11 mouse cellular contexts compared by ENCODE assay signal in genomic region chr9:114921352-114922081, GRCm38 (mm10). TPM values are rescaled to one million over a fixed set of nuclear protein-coding genes. Genes with fewer than 3 reads are reported as not detected.
A peak's percentile ranks its signal among the peaks of the same experiment; 100 is the strongest.
DNase-seq lines count a peak whose midpoint lies in the region; ATAC-seq and TF ChIP-seq lines count a peak whose summit lies in the region.
"Had no signal": no experiment of that assay in that cellular context is flagged by ENCODE, and none has a peak within 500 bp of the region (broad histone marks: within the 10 kb centered on the region; RNA-seq: fewer than 3 reads in every experiment).

No protein-coding gene starts in this region.

- H3K27me3 ChIP-seq in limb, embryonic 14.5 days (ENCODE audit: control insufficient read depth, insufficient read depth, low read length): no peaks in the 10 kb centered on the region
- no peaks in the 10 kb centered on the region for H3K27me3 ChIP-seq in limb, embryonic 10.5 days (ENCODE audit: low read depth, poor library complexity, severe bottlenecking)
- H3K27me3 ChIP-seq in embryonic facial prominence, embryonic 14.5 days (replicated peaks; ENCODE audit: control insufficient read depth, insufficient read depth, low read length): no peaks in the 10 kb centered on the region
- H3K27me3 ChIP-seq in lung, embryonic 14.5 days (ENCODE audit: insufficient read depth, low read length): no peaks in the 10 kb centered on the region
- no peaks in the 10 kb centered on the region for H3K27me3 ChIP-seq in forebrain, embryonic 13.5 days
- H3K27me3 ChIP-seq: limb, embryonic 15.5 days had no signal

- H3K9ac ChIP-seq in limb, embryonic 14.5 days (ENCODE audit: low read depth, low read length, severe bottlenecking): 0 out of 2 replicates have a peak overlapping the region, but pooled peaks have one; percentile 2
- H3K9ac ChIP-seq in embryonic facial prominence, embryonic 14.5 days (ENCODE audit: low read depth, low read length): no peak overlapping the region
- no peak overlapping the region for H3K9ac ChIP-seq in lung, embryonic 14.5 days
- no peak overlapping the region for H3K9ac ChIP-seq in forebrain, embryonic 13.5 days
- H3K9ac ChIP-seq: limb, embryonic 15.5 days had no signal

- TF ChIP-seq POLR2A in limb, embryonic 14.5 days (IDR thresholded peaks at IDR 0.05; ENCODE audit: borderline replicate concordance, extremely low read depth, insufficient read depth, insufficient read length): no peak

- ATAC-seq in limb, embryonic 14.5 days (ENCODE audit: low FRiP score, low read depth): no peak
- peak; percentile 20 for ATAC-seq in embryonic facial prominence, embryonic 14.5 days (ENCODE audit: low read depth)
- no peak for ATAC-seq in lung, embryonic 14.5 days (ENCODE audit: insufficient read depth)
- no peak for ATAC-seq in forebrain, embryonic 13.5 days
- ATAC-seq: hindbrain, embryonic 16.5 days had no signal

- H3K36me3 ChIP-seq in limb, embryonic 14.5 days (ENCODE audit: control insufficient read depth, insufficient read depth, low read length): peaks cover 12% of the 10 kb centered on the region
- peaks cover 15% of the 10 kb centered on the region for H3K36me3 ChIP-seq in limb, embryonic 10.5 days
- peaks cover 5% of the 10 kb centered on the region for H3K36me3 ChIP-seq in embryonic facial prominence, embryonic 14.5 days (ENCODE audit: control insufficient read depth, insufficient read depth, low read length)
- H3K36me3 ChIP-seq in lung, embryonic 14.5 days (ENCODE audit: insufficient read depth): peaks cover 4% of the 10 kb centered on the region; the same call in 1 of the 2 replicates
- peaks cover 9% of the 10 kb centered on the region; the same call in 1 of the 2 replicates for H3K36me3 ChIP-seq in forebrain, embryonic 13.5 days (ENCODE audit: poor library complexity, severe bottlenecking)

- no peaks in the 10 kb centered on the region for H3K9me3 ChIP-seq in limb, embryonic 14.5 days (ENCODE audit: control insufficient read depth, low read length)
- no peaks in the 10 kb centered on the region for H3K9me3 ChIP-seq in limb, embryonic 10.5 days (replicated peaks)
- H3K9me3 ChIP-seq in embryonic facial prominence, embryonic 14.5 days (ENCODE audit: control insufficient read depth, low read length): no peaks in the 10 kb centered on the region
- no peaks in the 10 kb centered on the region for H3K9me3 ChIP-seq in lung, embryonic 14.5 days (ENCODE audit: low read depth, low read length)
- no peaks in the 10 kb centered on the region for H3K9me3 ChIP-seq in forebrain, embryonic 13.5 days (replicated peaks)
- H3K9me3 ChIP-seq: limb, embryonic 15.5 days had no signal

- WGBS in limb, embryonic 14.5 days: 94% methylated on average over 2 of the region's 2 CpGs
- WGBS in limb, embryonic 10.5 days: 92% methylated on average over 2 of the region's 2 CpGs
- WGBS in embryonic facial prominence, embryonic 14.5 days: 74% methylated on average over 2 of the region's 2 CpGs
- WGBS in lung, embryonic 14.5 days: 89% methylated on average over 2 of the region's 2 CpGs
- 86% methylated on average over 2 of the region's 2 CpGs for WGBS in forebrain, embryonic 13.5 days

- DNase-seq in cerebellum, adult 9-10 months: peak; percentile 41
- DNase-seq in cerebellum, postnatal 4 days (ENCODE audit: low spot score in 2 of 2): no peak
- no peak for DNase-seq in limb, embryonic 14.5 days (ENCODE audit: low spot score)
- no peak for DNase-seq in limb, embryonic 10.5 days (ENCODE audit: low spot score)
- DNase-seq in embryonic facial prominence, embryonic 14.5 days (ENCODE audit: low spot score): peak; percentile 60
- DNase-seq in lung, embryonic 14.5 days: peak; percentile 19
- no peak for DNase-seq in layer of hippocampus, adult 8-10 months (ENCODE audit: low spot score in 2 of 2)

- peaks cover 5% of the 10 kb centered on the region; the same call in 1 of the 2 replicates for H3K4me1 ChIP-seq in limb, embryonic 14.5 days (ENCODE audit: control insufficient read depth, insufficient read depth, low read length)
- H3K4me1 ChIP-seq in limb, embryonic 10.5 days: peaks cover 7% of the 10 kb centered on the region
- no peaks in the 10 kb centered on the region; the same call in 1 of the 2 replicates for H3K4me1 ChIP-seq in embryonic facial prominence, embryonic 14.5 days (ENCODE audit: control insufficient read depth, insufficient read depth, low read length)
- no peaks in the 10 kb centered on the region for H3K4me1 ChIP-seq in lung, embryonic 14.5 days (ENCODE audit: insufficient read depth)
- 0 out of 2 replicates have a peak, but pooled peaks cover 8% of the 10 kb centered on the region for H3K4me1 ChIP-seq in forebrain, embryonic 13.5 days

- no peak overlapping the region for H3K27ac ChIP-seq in limb, embryonic 14.5 days (replicated peaks; ENCODE audit: low read depth, low read length)
- no peak overlapping the region for H3K27ac ChIP-seq in limb, embryonic 10.5 days
- H3K27ac ChIP-seq in embryonic facial prominence, embryonic 14.5 days (replicated peaks; ENCODE audit: low read depth, low read length): no peak overlapping the region
- no peak overlapping the region for H3K27ac ChIP-seq in lung, embryonic 14.5 days (ENCODE audit: low read depth)
- H3K27ac ChIP-seq in forebrain, embryonic 13.5 days: no peak overlapping the region
- H3K27ac ChIP-seq: limb, embryonic 15.5 days had no signal

- no peak overlapping the region for H3K4me3 ChIP-seq in limb, embryonic 14.5 days (replicated peaks; ENCODE audit: low read length)
- H3K4me3 ChIP-seq in limb, embryonic 10.5 days: no peak overlapping the region
- H3K4me3 ChIP-seq in embryonic facial prominence, embryonic 14.5 days (ENCODE audit: low read depth, low read length): no peak overlapping the region
- no peak overlapping the region for H3K4me3 ChIP-seq in lung, embryonic 14.5 days (ENCODE audit: low read depth, low read length)
- H3K4me3 ChIP-seq in forebrain, embryonic 13.5 days: no peak overlapping the region
- H3K4me3 ChIP-seq: limb, embryonic 15.5 days; myocyte had no signal

- no peak overlapping the region for H3K4me2 ChIP-seq in limb, embryonic 14.5 days (replicated peaks; ENCODE audit: low read depth, low read length, severe bottlenecking)
- H3K4me2 ChIP-seq in embryonic facial prominence, embryonic 14.5 days (ENCODE audit: low read depth, low read length): no peak overlapping the region
- no peak overlapping the region for H3K4me2 ChIP-seq in lung, embryonic 14.5 days
- H3K4me2 ChIP-seq in forebrain, embryonic 13.5 days: no peak overlapping the region
- H3K4me2 ChIP-seq: limb, embryonic 15.5 days had no signal

- TF ChIP-seq CTCF in lung, embryonic 14.5 days (IDR thresholded peaks at IDR 0.05; ENCODE audit: low read depth): no peak

RNA-seq across cellular contexts. Expression of gene Gpd1l, which starts 12.3 kb away (rescaled TPM):
- 11.1 and 11.5 TPM in 2 replicates for polyA plus RNA-seq in limb, embryonic 14.5 days (2012; rRNA removed)
- 6.4 and 6.5 TPM in 2 replicates for polyA plus RNA-seq in limb, embryonic 14.5 days (2014; fragmentation: Nextera tagmentation; extraction: Ambion mirVana)
- polyA plus RNA-seq in limb, embryonic 10.5 days (2016; fragmentation: Nextera tagmentation; extraction: Ambion mirVana): 10.6 and 12.6 TPM in 2 replicates
- polyA plus RNA-seq in embryonic facial prominence, embryonic 14.5 days (2014; fragmentation: Nextera tagmentation; extraction: Ambion mirVana): 9.1 and 10.3 TPM in 2 replicates
- 13.0 and 13.9 TPM in 2 replicates for polyA plus RNA-seq in lung, embryonic 14.5 days (2014; fragmentation: Nextera tagmentation; extraction: Ambion mirVana)
- 10 to 100 TPM; 69.4 to 87.5 (median 76.5) TPM for total RNA-seq in layer of hippocampus, adult 8-10 months (2022)
- polyA plus RNA-seq in forebrain, embryonic 13.5 days (2015; fragmentation: Nextera tagmentation; extraction: Ambion mirVana): 15.8 and 16.9 TPM in 2 replicates

RNA-seq across cellular contexts. Expression of gene Osbpl10, which starts 56.9 kb away (rescaled TPM):
- 7.9 and 8.4 TPM in 2 replicates for polyA plus RNA-seq in limb, embryonic 14.5 days (2012; rRNA removed)
- polyA plus RNA-seq in limb, embryonic 14.5 days (2014; fragmentation: Nextera tagmentation; extraction: Ambion mirVana): 3.4 TPM in 2 replicates
- polyA plus RNA-seq in limb, embryonic 10.5 days (2016; fragmentation: Nextera tagmentation; extraction: Ambion mirVana): 1.5 and 1.7 TPM in 2 replicates
- polyA plus RNA-seq in embryonic facial prominence, embryonic 14.5 days (2014; fragmentation: Nextera tagmentation; extraction: Ambion mirVana): 2.1 and 2.7 TPM in 2 replicates
- polyA plus RNA-seq in lung, embryonic 14.5 days (2014; fragmentation: Nextera tagmentation; extraction: Ambion mirVana): 2.4 and 2.5 TPM in 2 replicates
- total RNA-seq in layer of hippocampus, adult 8-10 months (2022): 10 to 100 TPM; 19.5 to 29.8 (median 23.5) TPM
- 0.92 and 1.3 TPM in 2 replicates for polyA plus RNA-seq in forebrain, embryonic 13.5 days (2015; fragmentation: Nextera tagmentation; extraction: Ambion mirVana)

Comparison
In these comparisons a context has a peak if more than half of its experiments do, and no peak if none do; other contexts are left out.
1. DNase-seq: peak in cerebellum, adult 9-10 months (single experiment), embryonic facial prominence, embryonic 14.5 days (single experiment) and lung, embryonic 14.5 days (single experiment); none in cerebellum, postnatal 4 days (0 of 2), limb, embryonic 14.5 days (single experiment), limb, embryonic 10.5 days (single experiment) and layer of hippocampus, adult 8-10 months (0 of 2).